Mouse (Mus musculus) forebrain, embryonic 15.5 days (tissue): ENCODE results near the gene Adcy1. TPM values are rescaled to one million over a fixed set of nuclear protein-coding genes. Genes with fewer than 3 reads are reported as not detected.

Experiments used
- ATAC-seq: fragments of 200-750 bp; cut with Nextera tagmentation; replicated peaks from 2 replicates; pipeline ENCODE4 v1.8.0; 2017; ENCODE audit warnings: mild to moderate bottlenecking, moderate TSS enrichment, moderate library complexity
- H3K27ac ChIP-seq: fragments of 300-500 bp; sonication (generic); replicated peaks from 2 replicates; pipeline ENCODE4 v1.5.1; 2015; ENCODE audit warnings: mild to moderate bottlenecking, inconsistent platforms
- H3K27me3 ChIP-seq: fragments of 300-500 bp; sonication (generic); 2 replicates; pipeline ENCODE4 v1.6.1; 2015; ENCODE audit warnings: inconsistent platforms
- H3K36me3 ChIP-seq: fragments of 300-500 bp; sonication (generic); 2 replicates; pipeline ENCODE4 v1.6.1; 2015; ENCODE audit warnings: mild to moderate bottlenecking, inconsistent platforms
- H3K4me1 ChIP-seq: fragments of 300-500 bp; sonication (generic); 2 replicates; pipeline ENCODE4 v1.6.1; 2015; ENCODE audit warnings: inconsistent platforms
- H3K4me2 ChIP-seq: fragments of 300-500 bp; sonication (generic); replicated peaks from 2 replicates; pipeline ENCODE4 v1.6.1; 2015; ENCODE audit warnings: mild to moderate bottlenecking, inconsistent platforms
- H3K4me3 ChIP-seq: fragments of 300-500 bp; sonication (generic); 2 replicates; pipeline ENCODE4 v1.5.1; 2015; ENCODE audit warnings: mild to moderate bottlenecking, inconsistent platforms
- H3K9ac ChIP-seq: fragments of 300-500 bp; sonication (generic); replicated peaks from 2 replicates; pipeline ENCODE4 v1.6.1; 2015; ENCODE audit warnings: mild to moderate bottlenecking, inconsistent platforms
- H3K9me3 ChIP-seq: fragments of 300-500 bp; sonication (generic); 2 replicates; pipeline ENCODE4 v1.6.1; 2016; ENCODE audit warnings: inconsistent platforms
- WGBS: fragments of 180-500 bp; shearing (Covaris S2); methylation state at CpG from one replicate; pipeline ENCODE4 v1.1.7; 2015; ENCODE audit warnings: mixed read lengths; 5-methylcytosine and 5-hydroxymethylcytosine counted together
- polyA plus RNA-seq: library from polyadenylated mRNA; unstranded; fragments of >200 nt; fragmentation: Nextera tagmentation; extraction: Ambion mirVana; gene quantifications from 2 replicates; pipeline ENCODE4 v1.2.1, GENCODE M21; 2015

The Adcy1 gene
- polyA plus RNA-seq, 1 experiment from 2014 or later: 6.9 TPM

DNA sequence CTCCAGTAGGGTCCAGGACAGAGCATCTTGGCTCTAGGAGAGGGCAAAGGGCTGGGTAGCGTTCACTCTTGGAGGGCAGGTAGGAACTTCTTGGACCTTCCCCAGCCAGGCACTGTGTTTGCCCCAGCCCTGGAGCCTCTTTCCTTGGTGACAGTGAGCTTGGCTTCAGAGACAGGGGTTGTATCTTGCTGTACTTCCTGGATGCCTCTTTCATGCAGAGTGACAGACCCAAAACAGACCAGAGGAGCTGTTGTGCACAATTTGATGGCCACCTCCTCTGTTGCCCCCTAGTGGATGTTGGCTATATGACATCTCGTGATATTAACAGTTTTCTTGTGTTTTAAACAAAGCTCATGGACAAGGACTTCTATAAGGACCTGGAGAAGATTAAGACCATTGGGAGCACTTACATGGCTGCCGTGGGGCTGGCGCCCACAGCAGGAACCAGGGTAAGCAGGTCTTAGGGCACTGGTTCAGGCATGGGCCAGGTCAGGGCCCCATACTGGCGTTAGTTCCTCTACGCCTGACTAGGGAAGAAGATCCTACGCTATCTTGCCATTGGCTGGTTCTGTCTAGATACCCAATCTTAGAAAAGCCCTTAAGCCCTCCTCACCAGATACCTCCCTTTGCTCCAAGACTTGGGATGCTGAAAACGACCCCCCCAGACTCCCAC, 98.3 kb downstream of the Adcy1 start:
- 76% methylated on average over 8 of the region's 8 CpGs for WGBS
- ATAC-seq: peak; percentile 44

GRCm38 (mm10) chr11:7164416-7164815, 101.1 kb downstream of the Adcy1 start:
- no peak for ATAC-seq
- H3K36me3 ChIP-seq: 0 out of 2 replicates have a peak, but pooled peaks cover 2% of the 10 kb centered on the region
- H3K4me2 ChIP-seq: no peak overlapping the region
- H3K4me1 ChIP-seq: 0 out of 2 replicates have a peak, but pooled peaks cover 6% of the 10 kb centered on the region
- H3K27ac ChIP-seq: no peak overlapping the region
- 21% methylated on average over 4 of the region's 4 CpGs for WGBS
- H3K27me3 ChIP-seq: no peaks in the 10 kb centered on the region
- no peak overlapping the region for H3K4me3 ChIP-seq
- no peaks in the 10 kb centered on the region for H3K9me3 ChIP-seq
- H3K9ac ChIP-seq: no peak overlapping the region

More for the DNA sequence above, 98.3 kb downstream of the Adcy1 start:
- no peaks in the 10 kb centered on the region for H3K9me3 ChIP-seq
- no peak overlapping the region for H3K9ac ChIP-seq
- no peaks in the 10 kb centered on the region for H3K27me3 ChIP-seq
- no peak overlapping the region for H3K4me2 ChIP-seq
- H3K4me3 ChIP-seq: no peak overlapping the region
- 0 out of 2 replicates have a peak, but pooled peaks cover 6% of the 10 kb centered on the region for H3K4me1 ChIP-seq
- H3K36me3 ChIP-seq: 0 out of 2 replicates have a peak, but pooled peaks cover 2% of the 10 kb centered on the region
- H3K27ac ChIP-seq: no peak overlapping the region

DNA sequence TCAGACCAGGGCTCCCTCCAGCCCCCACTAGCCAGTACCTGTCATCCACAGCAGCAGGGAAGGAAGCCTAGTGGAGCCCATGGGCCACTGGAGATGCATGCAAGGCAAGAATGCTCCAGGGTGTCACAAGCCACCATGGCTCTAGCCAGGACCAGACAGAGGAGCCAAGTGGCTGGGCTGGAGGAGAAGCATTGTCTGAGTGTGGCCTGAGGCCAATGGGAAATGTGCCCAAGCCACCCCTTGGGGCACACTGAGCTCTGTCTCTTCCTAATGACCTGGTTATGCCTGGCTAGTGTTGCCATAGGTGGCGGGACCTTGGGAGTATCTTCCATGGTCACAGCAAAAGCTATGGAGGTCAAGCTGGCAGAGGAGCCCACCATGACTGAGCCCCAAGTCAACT, 106.4 kb downstream of the Adcy1 start:
- 92% methylated on average over 1 of the region's 1 CpGs for WGBS
- H3K27me3 ChIP-seq: no peaks in the 10 kb centered on the region
- H3K4me2 ChIP-seq: no peak overlapping the region
- no peak for ATAC-seq
- H3K27ac ChIP-seq: no peak overlapping the region
- no peak overlapping the region for H3K9ac ChIP-seq
- H3K36me3 ChIP-seq: 0 out of 2 replicates have a peak, but pooled peaks cover 2% of the 10 kb centered on the region
- no peak overlapping the region for H3K4me3 ChIP-seq
- H3K4me1 ChIP-seq: no peaks in the 10 kb centered on the region
- no peaks in the 10 kb centered on the region for H3K9me3 ChIP-seq

GRCm38 (mm10) chr11:7173664-7174063, 110.4 kb downstream of the Adcy1 start:
- Histone ChIP-seq H3K36me3 (no peaks in the 10 kb centered on the region), H3K27me3 (no peaks in the 10 kb centered on the region), H3K9ac (no peak overlapping the region), H3K27ac (no peak overlapping the region), H3K4me1 (no peaks in the 10 kb centered on the region), H3K9me3 (no peaks in the 10 kb centered on the region), H3K4me2 (no peak overlapping the region), H3K4me3 (no peak overlapping the region)
- ATAC-seq: no peak
- WGBS: 85% methylated on average over 6 of the region's 6 CpGs

- Histone ChIP-seq H3K9me3 (no peaks in the 10 kb centered on the region), H3K4me2 (no peak overlapping the region), H3K4me3 (no peak overlapping the region), H3K9ac (no peak overlapping the region), H3K27me3 (no peaks in the 10 kb centered on the region), H3K36me3 (no peaks in the 10 kb centered on the region), H3K4me1 (peaks cover 10% of the 10 kb centered on the region), H3K27ac (no peak overlapping the region)
- 79% methylated on average over 4 of the region's 4 CpGs for WGBS
- ATAC-seq: no peak
Observed at GRCm38 (mm10) chr11:7178724-7179123, 115.4 kb downstream of the Adcy1 start.

GRCm38 (mm10) chr11:7179276-7179675, 116.0 kb downstream of the Adcy1 start:
- WGBS: 79% methylated on average over 2 of the region's 2 CpGs
- ATAC-seq: no peak
- H3K27me3 ChIP-seq: no peaks in the 10 kb centered on the region
- peaks cover 10% of the 10 kb centered on the region for H3K4me1 ChIP-seq
- H3K4me2 ChIP-seq: no peak overlapping the region
- no peaks in the 10 kb centered on the region for H3K36me3 ChIP-seq
- H3K27ac ChIP-seq: no peak overlapping the region
- no peak overlapping the region for H3K4me3 ChIP-seq
- no peak overlapping the region for H3K9ac ChIP-seq
- no peaks in the 10 kb centered on the region for H3K9me3 ChIP-seq

GRCm38 (mm10) chr11:7182409-7183042, 119.2 kb downstream of the Adcy1 start:
- Histone ChIP-seq H3K27me3 (no peaks in the 10 kb centered on the region), H3K9ac (no peak overlapping the region), H3K4me3 (no peak overlapping the region), H3K9me3 (no peaks in the 10 kb centered on the region), H3K4me1 (peaks cover 10% of the 10 kb centered on the region), H3K27ac (no peak overlapping the region), H3K36me3 (no peaks in the 10 kb centered on the region), H3K4me2 (no peak overlapping the region)
- 5% methylated on average over 8 of the region's 8 CpGs for WGBS
- ATAC-seq: peak; percentile 60

DNA sequence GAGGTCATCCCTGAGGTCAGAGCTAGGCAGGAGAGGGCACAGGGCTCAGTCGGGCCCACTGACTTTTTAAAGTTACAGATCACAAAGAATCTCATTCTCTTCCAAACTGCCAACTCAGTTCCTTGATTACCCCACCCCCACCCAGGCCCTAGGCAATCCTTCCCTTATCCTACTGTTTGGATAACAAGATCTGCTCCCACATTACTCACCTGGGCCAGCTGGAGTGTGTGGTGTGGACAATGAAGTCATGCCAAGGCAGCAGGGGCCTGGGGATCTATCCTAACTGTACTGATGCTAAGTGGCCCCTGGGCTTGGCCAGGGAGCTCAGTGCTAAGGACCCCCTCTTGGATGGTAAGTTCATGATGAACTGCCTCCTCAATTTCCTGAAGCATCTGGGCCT, 121.1 kb downstream of the Adcy1 start:
- no peak overlapping the region for H3K4me3 ChIP-seq
- no peak overlapping the region for H3K9ac ChIP-seq
- no peaks in the 10 kb centered on the region for H3K36me3 ChIP-seq
- H3K27me3 ChIP-seq: no peaks in the 10 kb centered on the region
- ATAC-seq: no peak
- H3K4me2 ChIP-seq: no peak overlapping the region
- H3K4me1 ChIP-seq: peaks cover 10% of the 10 kb centered on the region
- 45% methylated on average over 1 of the region's 1 CpGs for WGBS
- no peaks in the 10 kb centered on the region for H3K9me3 ChIP-seq
- no peak overlapping the region for H3K27ac ChIP-seq

DNA sequence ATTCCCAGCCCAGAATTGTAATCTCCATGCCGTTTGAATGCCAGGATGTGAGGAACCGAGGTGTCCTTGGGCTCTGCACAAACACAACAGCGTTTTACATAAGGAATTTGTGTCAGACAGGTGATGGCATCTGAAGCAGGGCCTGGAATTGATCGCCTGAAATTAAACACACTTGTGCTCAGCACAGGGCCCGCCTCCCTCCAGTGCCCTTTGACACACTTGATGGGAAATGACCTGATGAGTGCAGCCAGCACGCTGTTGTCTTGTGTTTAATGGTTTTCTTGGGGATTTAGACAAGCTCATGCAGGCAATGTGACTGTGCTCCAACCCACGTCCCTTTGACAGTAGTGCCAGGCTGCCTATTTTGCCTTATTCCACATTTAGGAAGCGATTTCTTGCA, 124.2 kb downstream of the Adcy1 start:
- 63% methylated on average over 8 of the region's 8 CpGs for WGBS
- Histone ChIP-seq H3K4me1 (peaks cover 4% of the 10 kb centered on the region), H3K4me3 (no peak overlapping the region), H3K9me3 (no peaks in the 10 kb centered on the region), H3K4me2 (no peak overlapping the region), H3K27me3 (no peaks in the 10 kb centered on the region), H3K9ac (no peak overlapping the region), H3K27ac (no peak overlapping the region), H3K36me3 (no peaks in the 10 kb centered on the region)
- ATAC-seq: no peak

DNA sequence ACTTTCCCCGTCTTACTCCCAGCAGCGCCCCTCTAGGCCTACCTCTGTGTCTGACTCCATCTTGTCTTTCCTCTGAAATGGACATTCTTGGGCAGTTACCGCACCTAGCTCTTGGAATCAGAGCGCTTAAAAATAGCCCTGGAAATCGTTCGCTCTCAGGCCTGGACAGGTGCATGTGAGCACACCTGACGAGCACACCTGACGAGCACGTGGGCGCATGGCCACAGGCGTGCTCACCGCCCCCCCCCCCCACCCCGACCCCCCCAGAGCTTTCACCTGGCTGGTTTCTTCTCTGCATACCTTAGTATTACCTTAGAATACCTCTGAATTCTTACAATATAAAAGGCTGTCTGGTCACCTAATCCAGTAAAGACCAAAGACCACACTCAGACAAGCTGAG, 125.2 kb downstream of the Adcy1 start, which contains the start of gene Gm11985:
TSS of gene Gm11985 (minus strand) at position 101 of the 400 bp plus-strand sequence.
- Histone ChIP-seq H3K27ac (no peak within 1 kb of the TSS), H3K4me1 (no peaks in the 10 kb centered on the region), H3K9ac (no peak within 1 kb of the TSS), H3K36me3 (no peaks in the 10 kb centered on the region), H3K4me2 (no peak within 1 kb of the TSS), H3K27me3 (no peaks in the 10 kb centered on the region), H3K4me3 (no peak within 1 kb of the TSS), H3K9me3 (no peaks in the 10 kb centered on the region)
- ATAC-seq: no peak
- 84% methylated on average over 13 of the region's 13 CpGs for WGBS

DNA sequence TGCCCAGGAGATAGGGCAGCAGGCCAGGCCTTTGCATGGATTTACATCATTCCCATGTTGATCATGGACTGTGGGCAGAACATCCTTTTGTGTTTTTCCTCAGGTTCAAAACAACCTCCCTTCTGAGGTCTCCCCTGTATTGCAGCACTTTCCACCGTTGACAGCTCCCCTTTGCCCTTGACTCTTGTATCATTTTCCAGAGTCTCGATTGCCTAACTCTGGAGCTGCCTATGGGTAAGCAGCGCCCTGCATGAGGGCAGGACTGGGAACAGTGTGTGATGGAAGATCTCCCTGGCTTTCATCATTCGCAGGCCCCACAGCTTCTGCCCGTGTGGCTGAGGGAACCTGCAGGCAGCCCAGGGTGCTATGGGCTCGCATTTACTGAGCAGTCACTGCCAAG, 129.4 kb downstream of the Adcy1 start:
- Histone ChIP-seq H3K9me3 (no peaks in the 10 kb centered on the region), H3K4me2 (no peak overlapping the region), H3K4me3 (no peak overlapping the region), H3K36me3 (no peaks in the 10 kb centered on the region), H3K27ac (no peak overlapping the region), H3K4me1 (no peaks in the 10 kb centered on the region), H3K9ac (no peak overlapping the region), H3K27me3 (no peaks in the 10 kb centered on the region)
- ATAC-seq: 0 out of 2 replicates have a peak, but pooled peaks have one; percentile 12
- 73% methylated on average over 6 of the region's 6 CpGs for WGBS

DNA sequence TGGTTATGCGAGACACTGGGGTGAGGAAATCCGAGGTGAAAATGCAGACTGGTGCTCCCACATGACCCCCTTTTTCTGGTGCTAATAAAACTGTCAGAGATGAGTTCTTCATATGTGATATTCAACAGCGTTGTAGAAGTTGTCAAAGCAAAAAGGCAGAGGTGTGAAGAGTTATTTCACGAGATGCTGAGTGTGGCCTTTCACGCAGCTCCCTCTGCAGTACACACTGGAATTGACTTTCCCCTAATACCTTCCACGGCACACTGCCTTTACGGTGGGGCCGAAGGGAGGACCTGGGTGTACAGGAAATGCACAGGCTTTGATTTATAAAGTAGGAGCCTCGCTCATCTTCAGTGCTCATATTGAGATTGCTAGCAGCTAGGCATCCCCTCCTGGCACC, 129.8 kb downstream of the Adcy1 start:
- Histone ChIP-seq H3K27ac (no peak overlapping the region), H3K9me3 (no peaks in the 10 kb centered on the region), H3K9ac (no peak overlapping the region), H3K4me2 (no peak overlapping the region), H3K4me1 (no peaks in the 10 kb centered on the region), H3K36me3 (no peaks in the 10 kb centered on the region), H3K27me3 (no peaks in the 10 kb centered on the region), H3K4me3 (no peak overlapping the region)
- 0 out of 2 replicates have a peak, but pooled peaks have one; percentile 2 for ATAC-seq
- WGBS: 76% methylated on average over 9 of the region's 9 CpGs
